Mouse (Mus musculus) yolk sac, embryonic 10.5 days (tissue): ENCODE data around the gene Clec4a1.

ENCODE experiments used
- DNase-seq: peaks from one replicate; pipeline ENCODE4 v3.0.0-alpha.2; 2017; ENCODE audit warnings: low spot score

Clec4a1 gene

DNA sequence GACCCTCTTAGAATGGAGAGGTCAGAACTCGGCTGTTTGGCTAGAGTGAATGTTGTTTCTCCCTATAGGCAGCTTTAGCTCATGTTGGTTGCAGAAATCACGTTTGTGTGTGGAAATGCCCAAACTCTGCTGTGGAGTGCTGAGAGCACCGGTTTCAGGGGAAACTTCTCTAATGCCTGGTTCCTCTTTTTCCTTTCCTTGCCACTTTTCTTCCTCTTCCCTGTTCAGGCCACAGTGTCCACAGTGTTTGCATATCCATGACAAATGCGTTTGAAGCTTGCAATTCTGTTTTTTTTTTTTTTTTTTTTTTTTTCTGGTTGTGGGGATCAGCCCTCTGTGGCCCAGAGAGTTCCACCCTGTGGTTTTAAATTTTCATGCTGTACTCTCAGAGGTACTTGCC is at the start of gene Clec4a1:
Gene Clec4a1, plus strand, starts transcription at position 398 of the 400 bp plus-strand sequence.
- no peak for DNase-seq

DNA sequence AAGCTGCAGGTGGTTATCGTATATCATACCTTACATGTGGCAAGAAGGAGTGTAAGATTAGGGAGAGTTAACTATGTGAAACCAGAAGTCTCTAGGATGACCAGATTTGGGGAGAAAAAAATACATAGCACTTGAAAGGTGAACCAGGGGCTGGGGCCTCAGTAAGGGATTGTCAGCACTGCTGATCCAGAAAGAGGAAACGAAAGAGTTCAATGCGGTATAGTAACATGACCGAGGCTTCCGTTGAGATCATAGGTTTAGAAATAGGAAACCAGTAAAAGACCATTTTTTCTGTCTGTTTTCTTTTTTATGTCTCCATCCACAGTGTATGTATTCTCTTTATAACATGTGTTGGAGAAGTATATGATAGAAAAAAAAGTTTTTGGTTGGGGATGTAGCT is 48.8 kb upstream of the Clec4a1 start:
- DNase-seq = no peak

DNA sequence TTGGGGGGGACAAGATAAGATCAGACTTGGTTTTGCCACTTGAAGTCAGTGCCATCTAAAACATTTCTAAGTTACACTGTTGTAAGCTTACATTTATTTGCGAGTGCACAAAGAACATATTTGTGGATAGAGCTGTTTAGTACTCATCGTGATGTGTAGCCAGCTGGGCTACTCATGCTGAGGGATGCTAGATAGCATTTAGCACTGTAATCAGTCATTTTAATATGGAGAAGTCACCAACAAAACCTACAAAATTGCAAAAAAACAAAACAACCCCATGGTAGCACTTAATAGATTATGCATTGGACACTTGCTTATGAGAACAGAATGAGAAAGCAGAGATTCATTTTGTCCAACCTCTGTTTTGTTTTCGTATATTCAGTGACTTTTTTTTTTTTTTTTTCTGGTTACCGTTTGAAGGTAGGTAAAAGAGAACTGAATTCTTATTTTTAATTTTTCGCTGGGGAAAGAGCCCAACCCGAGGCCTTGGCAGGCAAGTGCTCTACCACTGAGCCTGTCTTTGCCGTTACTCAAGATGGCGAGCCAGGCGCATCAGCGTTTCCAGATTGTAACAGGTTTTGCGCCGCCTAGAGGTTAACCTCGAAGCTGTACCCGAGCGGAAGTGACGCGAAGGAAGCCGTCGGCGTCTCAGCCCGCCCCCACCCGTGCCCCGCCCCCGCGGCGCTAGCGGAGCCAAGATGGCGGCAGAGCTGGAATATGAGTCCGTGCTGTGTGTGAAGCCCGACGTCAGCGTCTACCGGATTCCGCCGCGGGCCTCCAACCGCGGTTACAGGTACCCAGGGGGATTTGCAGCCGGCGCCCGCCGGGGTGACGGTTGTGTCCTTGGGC is 47.6 kb upstream of the Clec4a1 start, which contains the start of gene Necap1:
Gene Necap1, plus strand, starts transcription at position 604 of the 849 bp plus-strand sequence.
- peak; percentile 93 for DNase-seq

- no peak for DNase-seq
Observed at GRCm38 (mm10) chr6:122874720-122875389, 46.8 kb upstream of the Clec4a1 start.

- DNase-seq = peak; percentile 58
Observed at GRCm38 (mm10) chr6:122879141-122879735, 42.4 kb upstream of the Clec4a1 start.

DNA sequence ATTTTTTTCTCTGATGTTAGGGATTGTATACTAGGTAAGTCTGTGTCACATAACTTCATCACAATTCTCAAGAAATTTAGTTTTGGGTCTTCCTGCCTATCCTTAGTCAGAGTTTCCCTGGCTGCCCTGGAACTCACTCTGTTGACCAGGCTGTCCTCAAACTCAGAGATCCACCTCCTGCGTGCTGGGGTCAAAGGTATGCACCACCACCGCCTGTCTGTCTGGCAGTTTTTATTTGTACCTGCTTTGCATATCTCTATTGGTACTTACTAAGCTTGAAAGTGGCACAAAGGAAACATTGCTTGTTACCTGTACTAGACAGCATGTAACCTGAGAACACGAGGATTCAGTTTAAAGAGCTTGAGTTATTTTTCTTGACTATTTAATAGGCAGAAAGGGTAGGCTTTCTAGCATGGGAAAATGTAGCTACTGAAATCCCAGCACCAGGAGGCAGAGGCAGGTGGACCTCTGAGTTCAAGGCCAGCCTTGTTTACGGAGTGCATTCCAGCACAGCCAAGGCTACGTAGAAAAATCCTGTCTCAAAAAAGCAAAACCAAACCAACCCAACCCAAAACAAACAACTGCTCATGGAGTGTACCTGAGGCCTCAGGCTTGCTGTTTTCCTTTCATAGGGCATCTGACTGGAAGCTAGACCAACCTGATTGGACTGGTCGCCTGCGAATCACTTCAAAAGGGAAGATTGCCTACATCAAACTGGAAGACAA is 41.7 kb upstream of the Clec4a1 start:
- DNase-seq = peak; percentile 73

DNA sequence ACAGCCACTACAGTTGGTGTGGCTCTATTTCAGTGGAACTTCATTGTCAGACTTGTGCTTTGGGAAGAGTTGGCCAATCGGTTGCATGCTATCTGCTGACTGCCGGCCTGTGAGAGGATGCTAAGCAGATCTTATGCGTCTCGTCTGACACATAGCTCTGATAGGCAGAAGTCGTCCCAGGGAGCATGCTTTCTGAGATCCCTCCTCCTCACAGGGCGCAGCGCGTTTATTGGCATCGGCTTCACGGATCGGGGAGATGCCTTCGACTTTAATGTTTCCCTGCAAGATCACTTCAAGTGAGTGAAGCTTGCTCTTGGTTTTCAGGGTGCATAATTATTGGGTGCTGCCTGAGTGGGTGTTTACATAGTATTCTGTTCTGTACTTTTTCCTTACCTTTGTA is 40.4 kb upstream of the Clec4a1 start:
- DNase-seq = no peak

- no peak for DNase-seq
Observed at GRCm38 (mm10) chr6:122883603-122884002, 38.0 kb upstream of the Clec4a1 start.

GRCm38 (mm10) chr6:122889599-122889998 is 32.0 kb upstream of the Clec4a1 start:
- DNase-seq = no peak

DNA sequence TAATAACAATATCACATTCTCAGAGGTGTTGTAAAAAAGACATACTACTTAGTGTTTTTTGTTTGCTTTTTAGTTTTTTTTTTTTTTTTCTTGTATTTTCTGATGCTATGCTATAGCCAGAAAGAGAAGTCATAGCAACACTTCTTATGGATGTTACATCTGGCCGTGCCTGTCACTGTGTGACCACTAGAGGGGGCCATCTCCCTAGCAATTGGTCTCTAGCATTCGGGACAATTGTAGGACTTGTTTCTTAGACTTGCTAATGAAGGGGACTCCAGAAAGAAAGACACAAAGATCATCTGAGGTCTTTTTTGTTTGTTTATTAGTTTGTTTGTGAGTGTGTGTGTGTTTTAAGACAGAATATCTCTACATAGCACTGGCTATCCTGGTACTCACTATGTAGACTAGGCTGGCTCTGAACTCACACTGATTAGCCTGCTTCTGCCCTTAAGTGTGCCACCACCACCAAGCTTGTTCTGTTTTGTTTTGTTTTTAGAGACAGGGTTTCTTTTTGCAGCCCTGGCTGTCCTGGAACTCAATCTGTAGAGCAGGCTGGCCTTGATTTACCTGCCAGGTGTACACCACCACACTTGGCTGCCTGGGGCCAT is 29.1 kb upstream of the Clec4a1 start:
- peak; percentile 35 for DNase-seq

DNA sequence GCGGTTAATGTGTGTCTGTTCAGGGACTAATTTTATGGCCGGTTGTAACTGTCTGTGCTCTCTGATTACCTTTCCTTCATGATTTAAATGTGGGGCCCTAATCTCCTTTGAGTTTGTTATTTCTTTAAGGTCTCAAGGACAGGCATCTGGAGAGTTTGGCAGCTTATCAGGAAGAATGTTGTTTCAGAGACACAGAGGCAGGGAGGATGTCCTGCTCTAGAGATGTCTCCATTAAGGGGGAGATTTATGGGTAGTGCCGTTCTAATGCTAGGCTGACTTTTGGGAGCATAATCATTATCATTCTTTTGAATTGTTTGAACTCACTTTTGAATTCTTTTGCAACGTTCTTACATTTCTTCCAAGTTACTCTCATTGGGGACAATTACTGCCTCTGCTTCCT is 1.7 kb upstream of the Clec4a1 start:
- no peak for DNase-seq

DNA sequence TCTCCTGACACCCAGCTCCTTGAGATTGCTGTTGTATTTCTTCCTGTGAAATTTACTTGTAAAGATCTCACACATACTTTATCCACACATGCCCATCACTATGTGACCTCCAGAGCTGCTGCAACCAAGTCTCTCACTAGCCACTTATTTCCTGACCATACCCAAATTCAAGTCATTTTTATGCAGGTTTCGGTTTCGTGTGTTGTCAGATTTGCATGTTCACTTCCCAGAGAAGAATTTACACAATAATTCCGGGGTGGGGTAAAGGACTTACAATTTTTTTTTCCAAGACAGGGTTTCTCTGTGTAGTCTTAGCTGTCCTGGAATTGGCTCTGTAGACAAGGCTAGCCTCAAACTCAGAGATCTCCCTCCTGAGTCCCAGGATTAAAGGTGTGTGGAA is 13.2 kb downstream of the Clec4a1 start:
- no peak for DNase-seq

DNA sequence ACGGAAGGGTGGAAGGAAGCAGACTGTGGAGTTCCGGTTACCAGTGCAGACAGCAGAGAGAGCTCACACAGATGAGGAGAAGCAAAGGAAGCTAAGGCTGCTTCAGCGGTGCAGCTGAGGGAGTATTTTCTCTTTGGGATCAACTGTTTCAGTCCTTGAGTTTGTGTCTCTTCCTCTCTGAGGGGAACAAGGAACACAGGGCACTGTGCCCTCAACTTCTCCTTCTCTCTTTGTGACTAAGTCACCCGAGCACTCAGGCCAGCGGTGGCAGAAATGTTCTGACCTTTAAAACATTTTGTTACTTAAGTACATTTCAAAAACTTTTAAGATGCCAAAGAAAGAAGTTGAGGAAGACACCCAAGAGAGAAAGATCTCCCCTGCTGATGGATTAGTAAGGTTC is 18.0 kb downstream of the Clec4a1 start:
- no peak for DNase-seq

DNA sequence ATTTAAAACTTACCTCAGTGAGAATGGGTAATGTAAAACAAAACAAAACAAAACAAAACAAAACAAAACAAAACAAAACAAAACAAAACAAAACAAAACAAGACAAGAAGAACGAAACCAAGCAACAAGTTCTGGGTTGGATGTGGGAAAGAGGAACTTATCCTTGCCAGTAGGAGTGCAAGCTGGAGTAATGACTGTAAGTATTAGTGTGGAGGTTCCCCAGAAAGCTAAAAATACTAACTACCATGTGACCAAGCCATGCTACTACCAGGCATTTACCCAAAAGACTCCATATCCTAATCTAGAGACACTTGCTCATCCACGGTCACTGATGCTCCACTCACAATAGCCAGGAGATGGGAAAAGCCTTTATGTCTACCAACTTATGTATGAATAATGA is 25.1 kb downstream of the Clec4a1 start:
- no peak for DNase-seq

GRCm38 (mm10) chr6:122952401-122952800 is 30.8 kb downstream of the Clec4a1 start, which contains the start of gene Clec4a3:
TSS of gene Clec4a3 (plus strand) at chr6:122952515.
- no peak for DNase-seq

- DNase-seq = no peak
Observed at GRCm38 (mm10) chr6:122964562-122964961, 42.9 kb downstream of the Clec4a1 start.

DNA sequence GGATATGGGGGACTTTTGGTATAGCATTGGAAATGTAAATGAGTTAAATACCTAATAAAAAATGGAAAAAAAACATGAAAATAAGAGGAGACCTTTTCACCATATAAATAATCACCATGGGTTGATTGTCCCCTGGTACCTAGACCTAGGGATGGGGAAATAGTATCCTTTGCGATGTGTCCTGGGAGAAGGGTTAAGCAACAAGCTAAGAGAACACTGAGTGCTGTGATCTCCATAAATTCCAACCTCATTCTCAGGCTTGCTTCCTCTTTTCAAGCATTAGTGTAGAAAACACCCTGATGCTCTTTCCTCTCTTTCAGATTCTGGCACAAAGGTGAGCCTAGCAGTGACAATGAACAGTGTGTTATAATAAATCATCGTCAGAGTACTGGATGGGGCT is 47.4 kb downstream of the Clec4a1 start:
- DNase-seq = no peak
